Mouse (Mus musculus) stomach, embryonic 15.5 days (tissue): ENCODE results near the gene Aatk. TPM values are rescaled to one million over a fixed set of nuclear protein-coding genes. Genes with fewer than 3 reads are reported as not detected.

Experiments used
- ATAC-seq: fragments of 200-750 bp; cut with Nextera tagmentation; 2 replicates; pipeline ENCODE4 v1.8.0; 2017; ENCODE audit warnings: low read depth, moderate number of reproducible peaks, moderate TSS enrichment; ENCODE audit not compliant: insufficient read depth, low FRiP score
- H3K27ac ChIP-seq: fragments of 300-500 bp; sonication (generic); 2 replicates; pipeline ENCODE4 v1.5.1; 2015; ENCODE audit warnings: mild to moderate bottlenecking, inconsistent platforms
- H3K27me3 ChIP-seq: fragments of 300-500 bp; sonication (generic); replicated peaks from 2 replicates; pipeline ENCODE4 v1.6.1; 2015; ENCODE audit warnings: inconsistent platforms
- H3K36me3 ChIP-seq: fragments of 300-500 bp; sonication (generic); 2 replicates; pipeline ENCODE4 v1.6.1; 2015; ENCODE audit warnings: inconsistent platforms
- H3K4me1 ChIP-seq: fragments of 300-500 bp; sonication (generic); 2 replicates; pipeline ENCODE4 v1.6.1; 2015; ENCODE audit warnings: inconsistent platforms
- H3K4me2 ChIP-seq: fragments of 300-500 bp; sonication (generic); 2 replicates; pipeline ENCODE4 v1.6.1; 2015; ENCODE audit warnings: mild to moderate bottlenecking, inconsistent platforms
- H3K4me3 ChIP-seq: fragments of 300-500 bp; sonication (generic); replicated peaks from 2 replicates; pipeline ENCODE4 v1.5.1; 2015; ENCODE audit warnings: inconsistent platforms
- H3K9ac ChIP-seq: fragments of 300-500 bp; sonication (generic); 2 replicates; pipeline ENCODE4 v1.6.1; 2015; ENCODE audit warnings: inconsistent platforms
- H3K9me3 ChIP-seq: fragments of 300-500 bp; sonication (generic); 2 replicates; pipeline ENCODE4 v1.6.1; 2016; ENCODE audit warnings: inconsistent platforms
- WGBS: fragments of 180-500 bp; shearing (Covaris S2); methylation state at CpG from one replicate; pipeline ENCODE4 v1.1.7; 2015; 5-methylcytosine and 5-hydroxymethylcytosine counted together
- polyA plus RNA-seq: library from polyadenylated mRNA; unstranded; fragments of >200 nt; fragmentation: Nextera tagmentation; extraction: Ambion mirVana; gene quantifications from 2 replicates; pipeline ENCODE4 v1.2.1, GENCODE M21; 2015

Gene Aatk
- polyA plus RNA-seq, 1 experiment from 2014 or later: 4.5 TPM

GRCm38 (mm10) chr11:120051124-120051811 lies 4.3 kb upstream of the Aatk start:
- Histone ChIP-seq H3K27ac (no peak overlapping the region), H3K4me2 (no peak overlapping the region), H3K36me3 (no peaks in the 10 kb centered on the region), H3K27me3 (peaks cover 23% of the 10 kb centered on the region), H3K4me3 (no peak overlapping the region), H3K4me1 (peaks cover 36% of the 10 kb centered on the region), H3K9me3 (no peaks in the 10 kb centered on the region), H3K9ac (no peak overlapping the region)
- WGBS: 47% methylated on average over 14 of the region's 14 CpGs
- no peak for ATAC-seq

DNA sequence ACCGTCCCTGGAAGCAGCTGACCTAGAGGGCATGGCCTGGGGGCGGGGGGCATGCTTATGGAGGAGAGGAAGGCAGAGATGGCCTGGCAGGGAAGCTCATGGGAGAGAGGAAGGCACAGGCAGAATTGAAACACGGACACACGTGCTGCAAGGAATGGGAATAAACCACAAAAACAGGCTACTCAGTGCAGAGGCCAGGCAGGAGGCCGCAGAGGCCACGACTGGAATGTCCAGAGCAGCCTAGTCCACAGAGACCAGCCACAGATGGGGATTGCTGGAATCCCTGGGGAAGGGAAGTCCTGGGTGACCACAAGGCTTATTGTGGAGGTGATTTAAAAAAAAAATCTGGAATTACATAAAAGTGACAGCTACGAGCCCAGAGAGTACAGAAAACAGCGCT lies 2.1 kb upstream of the Aatk start:
- ATAC-seq: no peak
- Histone ChIP-seq H3K36me3 (no peaks in the 10 kb centered on the region), H3K4me1 (peaks cover 44% of the 10 kb centered on the region), H3K4me3 (no peak overlapping the region), H3K4me2 (no peak overlapping the region), H3K9me3 (no peaks in the 10 kb centered on the region), H3K9ac (no peak overlapping the region), H3K27ac (no peak overlapping the region), H3K27me3 (peaks cover 32% of the 10 kb centered on the region)
- WGBS: 78% methylated on average over 8 of the region's 8 CpGs

DNA sequence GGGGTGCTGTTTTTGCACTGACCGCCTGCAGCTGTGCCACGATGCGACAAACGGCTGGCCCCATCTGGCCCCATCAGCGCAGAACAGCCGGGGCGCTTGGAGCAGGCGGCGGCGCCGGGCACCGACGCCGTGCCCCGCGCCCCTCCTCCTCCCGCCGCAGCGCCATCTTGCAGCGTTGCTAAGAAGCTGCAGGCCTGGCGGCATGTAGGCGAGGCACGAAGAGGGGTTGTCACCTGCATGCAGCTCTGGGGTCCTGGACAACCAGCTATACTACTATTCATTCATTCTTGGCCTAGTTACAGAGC lies 1.2 kb upstream of the Aatk start:
- ATAC-seq: no peak
- H3K36me3 ChIP-seq: no peaks in the 10 kb centered on the region
- WGBS: 11% methylated on average over 21 of the region's 23 CpGs

GRCm38 (mm10) chr11:120047531-120048251 lies 724 bp upstream of the Aatk start:
- no peaks in the 10 kb centered on the region for H3K9me3 ChIP-seq
- peak overlapping the region; percentile 96 for H3K4me2 ChIP-seq
- H3K27me3 ChIP-seq: peaks cover 32% of the 10 kb centered on the region
- peaks cover 44% of the 10 kb centered on the region for H3K4me1 ChIP-seq
- 18% methylated on average over 23 of the region's 23 CpGs for WGBS
- H3K4me3 ChIP-seq: peak overlapping the region; percentile 57
- no peaks in the 10 kb centered on the region for H3K36me3 ChIP-seq
- ATAC-seq: no peak
- H3K9ac ChIP-seq: no peak overlapping the region
- H3K27ac ChIP-seq: no peak overlapping the region

More for the DNA sequence above, 1.2 kb upstream of the Aatk start:
- no peak overlapping the region for H3K9ac ChIP-seq
- peaks cover 44% of the 10 kb centered on the region for H3K4me1 ChIP-seq
- peaks cover 32% of the 10 kb centered on the region for H3K27me3 ChIP-seq
- H3K4me3 ChIP-seq: peak overlapping the region; percentile 11
- H3K27ac ChIP-seq: no peak overlapping the region
- H3K9me3 ChIP-seq: no peaks in the 10 kb centered on the region
- H3K4me2 ChIP-seq: peak overlapping the region; percentile 96

- Histone ChIP-seq H3K27ac (no peak overlapping the region), H3K9me3 (no peaks in the 10 kb centered on the region), H3K27me3 (peaks cover 32% of the 10 kb centered on the region), H3K4me1 (peaks cover 29% of the 10 kb centered on the region), H3K4me2 (peak overlapping the region; percentile 96), H3K9ac (no peak overlapping the region), H3K36me3 (no peaks in the 10 kb centered on the region), H3K4me3 (peak overlapping the region; percentile 57)
- ATAC-seq: 0 out of 2 replicates have a peak, but pooled peaks have one; percentile 27
- 42% methylated on average over 11 of the region's 11 CpGs for WGBS
Measured at GRCm38 (mm10) chr11:120045839-120046552, 971 bp downstream of the Aatk start.

DNA sequence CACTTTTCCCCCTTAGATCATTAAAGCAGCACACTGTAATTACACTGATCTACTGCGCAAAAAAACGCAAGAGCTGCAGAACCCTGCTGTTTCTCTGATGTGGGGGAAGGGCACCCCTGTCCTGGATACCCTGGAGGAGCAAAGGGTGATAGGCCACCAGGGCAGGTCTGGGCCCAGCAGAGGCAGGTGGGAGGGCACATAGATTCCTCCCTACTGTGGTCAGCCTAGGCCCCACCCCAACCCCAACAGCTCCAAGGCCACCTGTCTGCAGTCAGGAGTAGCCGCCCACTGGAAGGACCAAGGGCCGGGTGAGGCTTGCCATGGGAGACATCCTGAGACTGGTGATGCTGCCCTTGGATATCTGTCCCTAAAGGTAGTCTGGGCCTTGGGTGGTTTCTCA lies 1.6 kb downstream of the Aatk start:
- no peak for ATAC-seq
- H3K27me3 ChIP-seq: peaks cover 32% of the 10 kb centered on the region
- no peaks in the 10 kb centered on the region for H3K36me3 ChIP-seq
- H3K4me1 ChIP-seq: peaks cover 27% of the 10 kb centered on the region; the same call in 1 of the 2 replicates
- H3K4me2 ChIP-seq: no peak overlapping the region
- H3K9me3 ChIP-seq: no peaks in the 10 kb centered on the region
- H3K4me3 ChIP-seq: no peak overlapping the region
- no peak overlapping the region for H3K27ac ChIP-seq
- 66% methylated on average over 4 of the region's 4 CpGs for WGBS
- H3K9ac ChIP-seq: no peak overlapping the region

DNA sequence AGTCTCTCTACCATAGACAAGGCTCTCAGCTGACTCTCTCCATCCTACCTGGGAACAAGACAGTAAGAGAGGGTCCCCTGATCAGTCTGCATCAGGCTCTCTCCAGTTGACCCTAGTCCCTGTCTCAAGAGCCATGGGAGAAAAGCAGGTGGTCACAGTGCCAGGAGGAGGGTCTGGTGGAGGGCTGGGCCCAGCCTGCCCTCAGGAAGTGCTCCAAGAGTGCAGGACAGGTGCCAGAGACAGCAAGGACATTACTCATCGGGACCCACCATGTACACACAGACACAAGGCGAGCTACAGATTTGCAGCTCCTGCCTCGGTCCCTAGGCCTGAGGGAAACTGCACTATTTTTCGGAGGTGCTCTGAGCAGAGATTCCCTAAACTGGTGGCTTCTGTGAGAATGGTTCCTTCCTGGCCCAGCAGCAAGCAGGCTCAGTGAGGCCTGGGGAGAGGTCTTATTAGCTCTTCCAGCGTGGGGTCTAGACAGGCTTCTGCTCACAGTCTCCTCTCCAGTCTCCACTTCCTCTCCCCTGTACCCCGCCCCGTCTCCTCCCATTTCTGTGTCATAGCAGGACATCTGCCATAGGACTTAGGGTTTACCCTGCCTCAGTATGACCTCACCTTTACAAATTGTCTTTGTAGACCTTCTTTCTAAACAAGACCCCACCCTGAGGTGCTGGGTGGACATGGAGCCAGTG lies 4.7 kb downstream of the Aatk start:
- Histone ChIP-seq H3K27me3 (peaks cover 16% of the 10 kb centered on the region), H3K9ac (no peak overlapping the region), H3K27ac (peak overlapping the region; percentile 28; the same call in 1 of the 2 replicates), H3K4me3 (no peak overlapping the region), H3K4me1 (peaks cover 18% of the 10 kb centered on the region; the same call in 1 of the 2 replicates), H3K4me2 (no peak overlapping the region), H3K36me3 (no peaks in the 10 kb centered on the region), H3K9me3 (no peaks in the 10 kb centered on the region)
- WGBS: 58% methylated on average over 7 of the region's 7 CpGs
- no peak for ATAC-seq

DNA sequence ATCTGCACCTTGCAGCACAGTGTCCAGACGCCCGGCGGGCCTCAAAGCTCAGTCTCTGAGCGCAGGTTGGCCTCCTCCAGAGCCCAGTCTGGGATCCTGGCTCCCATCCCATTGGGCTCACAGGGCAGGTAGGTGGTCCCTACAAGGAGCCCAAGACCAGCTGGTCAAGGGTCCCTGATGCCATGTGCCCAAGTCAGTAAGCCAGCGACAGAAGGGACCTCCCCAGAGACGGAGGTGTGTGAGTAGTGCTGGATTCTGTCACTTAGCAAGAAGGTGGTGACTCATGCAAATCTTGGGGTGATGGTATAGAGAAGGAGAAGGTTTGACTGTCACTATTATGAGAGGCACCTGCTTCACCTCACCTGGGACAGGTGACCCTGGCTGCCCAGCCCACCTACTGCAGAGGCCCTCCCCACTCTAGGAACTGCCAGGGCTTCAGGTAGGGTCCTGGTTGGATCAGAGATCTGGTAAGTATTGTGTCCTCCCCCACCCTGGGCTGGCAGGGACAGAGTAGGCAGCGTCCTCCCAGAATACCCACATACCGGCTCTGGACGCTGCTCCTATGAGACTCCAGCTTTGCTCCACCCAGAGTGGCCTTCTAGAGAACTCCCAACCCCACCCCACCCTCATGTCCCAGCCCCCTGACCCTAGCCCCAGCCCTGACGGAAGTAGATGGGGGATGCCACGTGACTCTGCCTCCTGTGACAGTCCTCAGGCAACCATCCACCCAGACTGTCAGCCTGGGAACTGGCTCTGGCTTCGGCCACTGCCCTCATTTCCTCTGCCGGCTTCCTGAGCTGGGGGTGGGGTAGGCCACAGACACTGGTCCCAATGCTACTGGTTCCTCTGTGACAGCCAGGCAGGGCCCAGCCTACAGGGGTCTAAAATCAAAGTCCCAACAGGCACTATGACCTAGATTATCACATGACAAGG lies 5.5 kb downstream of the Aatk start:
- Histone ChIP-seq H3K27me3 (peaks cover 11% of the 10 kb centered on the region), H3K27ac (peak overlapping the region; percentile 28; the same call in 1 of the 2 replicates), H3K4me1 (peaks cover 12% of the 10 kb centered on the region; the same call in 1 of the 2 replicates), H3K9ac (no peak overlapping the region), H3K4me3 (no peak overlapping the region), H3K9me3 (no peaks in the 10 kb centered on the region), H3K4me2 (no peak overlapping the region; the same call in 1 of the 2 replicates), H3K36me3 (no peaks in the 10 kb centered on the region)
- ATAC-seq: peak; percentile 16; the same call in 1 of the 2 replicates
- 59% methylated on average over 13 of the region's 13 CpGs for WGBS

- no peaks in the 10 kb centered on the region for H3K9me3 ChIP-seq
- H3K27ac ChIP-seq: 0 out of 2 replicates have a peak overlapping the region, but pooled peaks have one; percentile 44
- 66% methylated on average over 8 of the region's 8 CpGs for WGBS
- H3K36me3 ChIP-seq: no peaks in the 10 kb centered on the region
- H3K9ac ChIP-seq: no peak overlapping the region
- ATAC-seq: no peak
- H3K4me3 ChIP-seq: no peak overlapping the region
- H3K4me1 ChIP-seq: 0 out of 2 replicates have a peak, but pooled peaks cover 3% of the 10 kb centered on the region
- H3K4me2 ChIP-seq: peak overlapping the region; percentile 17; the same call in 1 of the 2 replicates
- H3K27me3 ChIP-seq: 0 out of 2 replicates have a peak, but pooled peaks cover under 1% of the 10 kb centered on the region
Measured at GRCm38 (mm10) chr11:120040440-120040839, 6.5 kb downstream of the Aatk start.

DNA sequence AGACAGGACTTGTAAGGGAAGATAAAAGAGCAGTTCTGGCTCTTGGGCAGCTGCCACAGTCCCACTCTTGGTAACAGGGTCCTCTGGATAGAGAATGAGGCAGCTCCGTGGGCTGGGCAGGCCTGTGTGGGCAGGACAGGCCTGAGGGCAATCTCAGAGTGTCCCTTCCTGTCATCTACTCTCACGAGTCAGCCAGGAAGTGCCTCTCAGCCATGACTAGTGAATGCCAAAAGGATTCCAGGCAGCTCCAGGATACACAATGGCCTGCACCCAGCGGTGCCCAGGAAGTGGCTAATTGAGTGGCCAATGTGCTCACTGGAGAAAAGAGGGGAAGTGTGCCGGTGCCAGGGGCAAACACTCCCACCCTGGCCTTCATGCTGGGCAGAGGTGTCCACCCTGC lies 7.4 kb downstream of the Aatk start:
- H3K4me3 ChIP-seq: no peak overlapping the region
- ATAC-seq: no peak
- no peaks in the 10 kb centered on the region for H3K36me3 ChIP-seq
- no peak overlapping the region for H3K4me2 ChIP-seq
- H3K9me3 ChIP-seq: no peaks in the 10 kb centered on the region
- peak overlapping the region; percentile 44 for H3K27ac ChIP-seq
- 34% methylated on average over 4 of the region's 4 CpGs for WGBS
- H3K27me3 ChIP-seq: no peaks in the 10 kb centered on the region
- H3K4me1 ChIP-seq: 0 out of 2 replicates have a peak, but pooled peaks cover 2% of the 10 kb centered on the region
- H3K9ac ChIP-seq: no peak overlapping the region
